Mouse (Mus musculus) ZHBTc4 (cell line): ENCODE results near the gene Fbp1.

Experiments
- DNase-seq: peaks from one replicate; pipeline ENCODE4 v3.0.0-alpha.2; 2011; ENCODE audit warnings: low read depth, low spot score

Gene Fbp1

DNA sequence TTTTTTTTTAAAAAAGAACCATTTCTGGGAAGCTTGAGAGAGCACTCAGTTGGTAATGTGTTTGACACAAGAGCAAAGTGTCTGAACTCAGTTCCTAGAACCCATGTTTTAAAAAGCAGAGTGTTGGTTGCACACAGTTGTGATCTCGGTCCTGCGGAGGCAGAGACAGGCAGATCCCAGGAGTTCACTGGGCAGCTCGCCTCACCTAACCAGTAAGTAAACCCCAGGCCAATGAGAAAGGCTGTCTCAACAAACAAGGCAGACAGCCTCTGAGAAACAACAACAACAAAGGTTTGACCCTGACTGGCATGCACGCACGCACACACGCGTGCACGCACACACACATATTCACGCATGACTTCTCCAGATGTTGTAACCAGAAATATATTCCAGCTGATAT lies 4.2 kb downstream of the Fbp1 start:
- DNase-seq: no peak

DNA sequence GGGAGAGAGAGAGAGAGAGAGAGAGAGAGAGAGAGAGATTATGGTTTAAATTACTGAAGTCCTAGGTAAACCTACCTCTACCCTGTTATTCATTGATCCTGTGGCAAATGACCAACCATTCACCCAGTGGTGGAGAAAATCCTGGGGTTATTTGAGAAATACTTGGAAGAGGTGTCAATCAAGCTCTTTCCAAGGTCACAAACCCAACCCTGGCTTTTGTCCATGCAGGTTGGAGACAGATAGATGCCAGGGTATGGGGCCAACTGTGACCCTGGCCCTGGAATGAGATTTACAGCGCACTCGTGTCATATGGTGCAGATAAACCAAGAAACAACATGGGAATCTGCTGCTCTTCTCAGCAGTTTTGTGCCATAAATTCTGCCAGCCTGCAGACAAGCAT lies 4.6 kb downstream of the Fbp1 start:
- DNase-seq: no peak

DNA sequence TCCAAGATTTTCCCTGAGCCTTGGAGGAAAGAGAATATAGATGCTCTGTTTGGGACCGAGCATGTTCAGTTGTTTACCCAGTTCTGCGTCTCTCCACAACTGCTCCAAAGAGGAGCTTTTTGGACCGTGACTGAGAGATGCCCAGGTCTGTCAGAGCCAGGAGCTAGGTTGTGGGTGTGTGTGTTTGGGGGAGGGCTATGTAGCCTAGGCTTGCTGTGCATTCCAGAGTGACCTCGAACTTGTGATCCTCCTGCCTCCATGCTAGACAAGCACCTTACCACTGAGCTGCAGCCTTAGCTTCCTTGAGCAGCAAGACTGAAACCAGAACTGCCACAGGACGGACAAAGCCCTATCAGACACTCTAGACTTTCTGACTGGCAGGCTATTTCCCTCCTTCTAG lies 5.2 kb downstream of the Fbp1 start:
- DNase-seq: no peak

- DNase-seq: no peak
These were observed 6.7 kb downstream of the Fbp1 start for GRCm38 (mm10) chr13:62881336-62881735.

DNA sequence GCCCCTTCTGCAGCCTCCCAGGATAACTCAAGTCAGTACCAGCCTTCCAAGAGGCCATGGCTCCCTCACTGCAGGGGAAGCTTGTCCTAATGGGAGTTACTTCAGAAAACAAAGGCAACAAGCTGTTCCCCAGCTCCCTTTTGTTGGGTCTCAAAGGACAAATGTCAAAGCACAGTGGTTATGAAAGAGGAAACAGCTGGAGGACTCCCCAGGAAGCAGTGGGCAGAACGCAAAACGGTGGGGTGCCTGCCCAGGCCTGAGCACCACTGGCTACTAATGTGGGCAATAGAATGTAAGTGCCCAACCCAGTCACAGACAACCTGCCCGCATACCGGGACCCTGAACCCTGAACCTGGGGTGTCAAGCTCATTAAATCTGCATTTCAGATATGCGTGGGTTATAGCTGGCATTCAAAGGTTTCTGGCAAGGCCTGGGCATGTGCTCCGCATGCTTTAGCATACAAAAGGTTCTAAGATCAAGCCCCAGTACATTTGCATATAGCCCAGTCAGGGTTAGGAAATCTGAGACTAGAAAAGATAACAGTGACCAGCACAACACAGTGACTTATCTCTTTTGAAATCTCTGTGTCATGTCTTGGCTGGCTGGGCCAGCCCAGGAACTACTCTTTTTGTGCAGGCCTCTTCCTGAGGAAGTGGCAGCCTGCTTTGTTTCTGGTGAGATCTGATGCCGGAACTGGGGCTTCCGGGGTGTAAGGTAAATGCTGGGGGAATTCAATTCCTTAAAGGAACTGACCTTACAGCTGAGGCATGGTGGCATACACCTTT lies 8.1 kb downstream of the Fbp1 start:
- peak; percentile 43 for DNase-seq

GRCm38 (mm10) chr13:62879411-62879810 lies 8.7 kb downstream of the Fbp1 start:
- DNase-seq: no peak

DNA sequence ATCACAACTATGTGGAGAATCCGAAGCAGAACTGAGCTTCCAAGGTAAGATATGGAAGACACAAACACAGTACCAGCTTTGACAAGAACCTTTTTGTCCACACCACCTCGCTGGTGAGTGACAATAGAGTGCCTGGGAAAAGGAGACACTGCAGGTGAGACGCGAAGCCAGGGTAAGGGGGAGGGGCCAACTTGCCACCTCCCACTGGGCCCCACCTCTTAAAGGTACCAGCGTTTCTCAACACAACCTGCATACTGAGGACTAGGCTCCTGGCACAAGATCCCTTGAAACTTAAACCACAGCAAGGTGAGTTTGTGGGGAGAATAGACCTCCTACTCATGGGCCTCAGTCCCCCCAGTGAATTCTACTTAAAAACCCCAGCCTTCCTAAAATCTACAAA lies 10.8 kb downstream of the Fbp1 start:
- no peak for DNase-seq

DNA sequence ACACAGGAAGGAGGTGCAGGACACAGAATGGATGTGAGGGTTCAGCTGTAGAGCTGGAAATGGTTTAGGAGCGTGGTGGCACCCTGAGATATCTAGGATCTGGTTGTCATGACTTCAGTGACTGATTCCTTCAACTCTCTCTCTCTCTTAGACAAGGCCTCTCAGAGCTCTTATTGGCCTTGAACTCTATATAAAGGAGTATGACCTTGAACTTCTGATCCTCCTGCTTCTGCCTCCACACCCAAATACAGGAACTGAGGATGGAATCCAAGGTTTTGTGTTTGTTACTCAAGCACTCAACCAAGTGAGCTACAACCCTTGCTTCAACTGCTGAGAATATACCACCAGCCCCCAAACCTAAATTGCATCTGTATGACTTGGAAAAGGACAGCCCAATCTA lies 12.0 kb downstream of the Fbp1 start:
- no peak for DNase-seq

GRCm38 (mm10) chr13:62872252-62872651 lies 15.8 kb downstream of the Fbp1 start:
- DNase-seq: no peak

DNA sequence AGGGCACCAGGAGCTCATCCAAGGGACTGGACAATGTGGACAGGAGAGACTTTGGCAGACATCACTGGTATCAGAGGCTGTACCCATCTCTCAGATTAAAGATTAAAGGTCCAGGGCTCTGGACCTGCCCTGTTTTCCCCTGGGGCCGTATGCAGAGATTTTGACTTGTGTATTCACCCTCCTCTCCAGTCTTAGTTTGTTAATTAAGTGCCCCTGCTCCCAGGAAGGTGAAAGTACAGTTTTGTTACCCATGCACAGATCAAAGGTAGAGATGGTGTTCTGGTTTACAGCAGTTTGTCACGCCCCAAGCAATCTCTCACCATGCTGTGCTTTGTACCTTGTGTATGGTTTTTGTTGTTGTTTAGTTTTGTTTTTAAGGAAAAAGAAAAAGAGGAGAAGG lies 17.5 kb downstream of the Fbp1 start:
- no peak for DNase-seq

- DNase-seq: no peak
These were observed 21.3 kb downstream of the Fbp1 start for GRCm38 (mm10) chr13:62866817-62867216.

- no peak for DNase-seq
These were observed 22.3 kb downstream of the Fbp1 start for GRCm38 (mm10) chr13:62865651-62866315.

DNA sequence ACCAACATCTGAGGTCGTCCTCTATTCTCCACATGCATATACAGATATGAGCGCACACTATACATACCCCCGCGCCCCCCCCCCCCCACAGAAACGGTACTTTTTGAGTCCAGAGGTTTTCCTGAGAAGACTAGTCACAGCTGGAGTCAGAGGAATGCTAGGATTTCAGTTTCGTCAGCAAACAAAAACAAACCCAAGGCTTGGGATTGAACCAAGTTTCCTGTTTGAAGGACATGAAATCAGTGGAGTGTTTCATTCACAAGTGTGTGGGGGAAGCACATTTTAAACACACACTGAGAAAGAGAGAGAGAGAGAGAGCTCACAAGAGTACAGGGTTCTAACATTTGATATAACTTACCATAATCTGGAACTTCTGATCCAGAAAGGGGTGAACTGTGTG lies 24.3 kb downstream of the Fbp1 start:
- no peak for DNase-seq

DNA sequence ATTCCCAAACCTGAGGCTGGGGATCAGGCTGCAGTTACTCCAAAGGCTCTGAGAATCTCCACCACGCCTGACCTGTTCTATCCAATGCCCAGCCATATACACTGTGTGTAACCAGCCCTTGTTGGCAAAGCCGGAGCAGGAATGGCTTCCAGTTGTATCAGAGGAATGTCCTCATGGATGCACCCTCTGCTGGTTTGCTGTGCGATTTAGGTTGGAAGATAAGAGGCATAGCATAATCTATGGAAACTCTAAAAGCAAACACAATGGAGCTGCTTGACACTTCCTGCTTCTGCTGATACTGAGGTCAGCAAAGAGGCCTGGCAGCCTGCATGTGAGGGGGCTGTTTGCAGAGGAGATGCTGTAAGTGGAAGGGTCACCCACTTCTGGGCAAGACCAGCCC lies 25.2 kb downstream of the Fbp1 start:
- no peak for DNase-seq

DNA sequence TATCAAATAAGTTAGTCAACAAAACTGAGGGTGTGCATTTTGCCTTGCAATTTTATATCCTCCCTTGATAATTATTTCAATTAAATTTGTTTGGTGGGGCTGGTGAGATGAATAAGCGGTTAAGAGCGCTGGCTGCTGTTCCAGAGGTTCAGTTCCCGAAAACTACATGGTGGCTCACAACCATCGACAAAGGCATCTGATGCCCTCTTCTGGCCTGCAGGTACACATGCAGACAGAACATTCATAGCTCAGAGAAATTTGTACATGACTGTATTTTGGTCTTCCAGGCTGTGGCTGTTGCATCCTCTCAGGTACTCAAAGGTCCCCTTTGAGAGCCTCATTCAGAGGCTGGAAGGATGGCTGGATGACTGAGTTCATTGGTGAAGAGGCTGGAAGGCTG lies 28.0 kb downstream of the Fbp1 start:
- peak; percentile 48 for DNase-seq

GRCm38 (mm10) chr13:62859251-62859650 lies 28.8 kb downstream of the Fbp1 start:
- DNase-seq: peak; percentile 54

- peak; percentile 69 for DNase-seq
These were observed 29.9 kb downstream of the Fbp1 start, which contains the start of gene Fbp2 for GRCm38 (mm10) chr13:62857941-62858915. Gene Fbp2 (minus strand): TSS chr13:62858422.

DNA sequence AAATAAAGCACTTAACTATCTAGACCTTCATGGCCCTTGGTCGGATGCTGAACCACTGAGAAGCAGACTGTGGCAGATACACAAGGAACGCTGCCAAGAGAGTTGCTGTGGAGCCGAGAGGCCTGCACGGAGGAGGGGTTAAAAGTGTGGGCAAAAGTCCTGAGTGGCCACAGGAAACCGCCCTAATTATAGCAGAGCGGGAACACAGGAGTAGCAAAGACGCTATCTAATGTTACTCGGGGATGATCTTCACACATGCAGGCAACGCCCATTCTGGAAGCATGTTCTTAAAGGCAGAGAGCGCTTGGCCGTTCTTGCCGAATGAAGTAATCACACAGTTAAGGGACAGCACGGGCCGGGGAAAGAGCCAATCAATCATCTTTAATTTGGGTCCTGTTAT lies 31.2 kb downstream of the Fbp1 start:
- DNase-seq: no peak

- peak; percentile 93 for DNase-seq
These were observed 31.8 kb downstream of the Fbp1 start for GRCm38 (mm10) chr13:62856305-62856675.

- DNase-seq: no peak
These were observed 32.4 kb downstream of the Fbp1 start for GRCm38 (mm10) chr13:62855396-62856304.

DNA sequence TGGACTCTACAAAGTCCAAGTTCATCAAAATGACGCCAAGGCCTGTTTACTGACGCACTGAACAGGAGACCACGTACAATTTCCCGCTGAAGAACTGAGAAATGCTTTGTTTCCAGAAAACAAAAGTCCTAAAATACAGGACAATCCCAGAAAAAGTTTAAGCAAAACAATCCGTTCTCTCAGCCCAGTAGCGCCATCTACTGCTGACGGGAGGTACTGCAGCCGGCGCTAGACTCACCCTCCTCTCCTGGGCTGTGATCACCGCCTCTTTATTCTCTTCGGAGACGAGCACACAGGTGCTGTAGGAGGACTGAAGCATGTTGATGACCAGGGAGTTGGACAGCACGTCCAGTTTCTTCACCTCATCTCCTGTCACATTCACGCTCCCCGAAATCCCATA lies 33.4 kb downstream of the Fbp1 start:
- DNase-seq: peak; percentile 84
